Mouse (Mus musculus): ENCODE data around the gene Rbm12. TPM values are rescaled to one million over a fixed set of nuclear protein-coding genes. Genes with fewer than 3 reads are reported as not detected.

Gene Rbm12
- 14.0 and 18.1 TPM in 2 replicates for polyA plus RNA-seq (2015; fragmentation: Nextera tagmentation; extraction: Ambion mirVana)

DNA sequence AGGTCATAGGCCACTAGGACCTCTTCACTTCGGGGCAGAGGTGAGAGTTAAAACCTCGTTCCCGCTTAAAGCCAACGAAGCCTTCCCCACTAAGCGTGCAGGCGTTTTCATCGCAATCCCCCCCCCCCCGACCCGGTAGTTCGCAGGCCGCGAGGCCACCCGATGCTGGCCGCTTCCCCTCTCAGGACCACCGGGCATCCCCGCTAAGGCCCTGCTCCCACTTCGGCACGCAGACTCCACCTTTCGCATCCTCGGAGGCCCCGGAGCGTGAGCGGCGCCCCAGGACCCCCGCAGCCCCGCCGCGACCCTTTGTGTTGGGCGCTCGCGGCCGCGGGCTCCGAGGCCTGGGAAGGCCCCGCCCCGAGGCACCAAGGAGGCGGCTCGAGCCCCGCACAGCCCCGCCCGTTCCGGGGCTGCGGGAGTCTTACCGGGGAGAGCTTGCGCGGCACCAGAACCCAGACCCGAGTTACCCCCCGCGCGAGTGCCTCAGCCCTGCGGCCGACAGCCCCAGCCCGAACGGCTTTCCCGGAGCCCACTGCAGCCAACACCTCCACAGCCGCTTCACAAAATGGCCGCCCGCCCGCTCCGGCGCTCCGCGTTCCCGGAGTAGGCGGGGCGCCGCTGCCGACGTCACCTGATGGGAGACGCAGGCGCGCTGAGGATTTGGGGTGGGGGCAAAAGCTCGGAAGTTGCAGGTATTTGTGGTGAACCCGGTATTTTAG is at the start of gene Rbm12, which contains the start of gene Cpne1:
Gene Rbm12, minus strand, starts transcription at position 621 of the 722 bp plus-strand sequence.
Gene Cpne1, minus strand, starts transcription at position 608 of the 722 bp plus-strand sequence.
- H3K4me3 ChIP-seq: peak within 1 kb of the TSS; percentile 91
- peak within 1 kb of the TSS; percentile 78 for H3K4me2 ChIP-seq
- peak within 1 kb of the TSS; percentile 93 for H3K27ac ChIP-seq
- ATAC-seq (replicated peaks; ENCODE audit: insufficient number of reproducible peaks, insufficient read depth, low FRiP score, low read depth): peak; percentile 93
- no peaks in the 10 kb centered on the region for H3K27me3 ChIP-seq
- peaks cover 13% of the 10 kb centered on the region for H3K4me1 ChIP-seq (replicated peaks)
- no peaks in the 10 kb centered on the region for H3K9me3 ChIP-seq (replicated peaks)
- under 1% methylated on average over 74 of the region's 74 CpGs for WGBS
- peak within 1 kb of the TSS; percentile 95 for H3K9ac ChIP-seq
- H3K36me3 ChIP-seq: no peaks in the 10 kb centered on the region

DNA sequence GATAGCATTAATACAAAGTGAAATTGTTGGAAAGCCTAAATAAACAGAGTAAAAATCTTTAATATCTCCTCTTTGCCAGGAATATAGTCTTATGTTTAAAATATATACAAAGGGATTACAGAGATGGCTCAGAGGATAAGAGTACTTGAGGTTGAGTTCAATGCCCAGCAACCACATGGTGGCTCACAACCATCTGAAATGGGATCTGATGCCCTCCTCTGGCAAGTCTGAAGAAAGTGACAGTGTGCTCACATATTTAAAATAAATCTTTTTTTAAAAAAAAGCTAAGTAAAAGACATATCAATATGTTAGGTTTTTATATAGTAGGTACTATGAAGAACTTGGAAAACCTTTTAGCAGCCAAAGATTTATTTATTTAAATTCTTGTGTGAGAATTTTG is 39.8 kb upstream of the Rbm12 start:
- no peaks in the 10 kb centered on the region for H3K27me3 ChIP-seq
- no peaks in the 10 kb centered on the region for H3K4me1 ChIP-seq (replicated peaks)
- no peak for ATAC-seq (replicated peaks; ENCODE audit: insufficient number of reproducible peaks, insufficient read depth, low FRiP score, low read depth)
- peaks cover 76% of the 10 kb centered on the region for H3K36me3 ChIP-seq
- H3K4me3 ChIP-seq: no peak overlapping the region
- no peak overlapping the region for H3K4me2 ChIP-seq
- H3K9ac ChIP-seq: no peak overlapping the region
- no peak overlapping the region for H3K27ac ChIP-seq
- H3K9me3 ChIP-seq (replicated peaks): no peaks in the 10 kb centered on the region

DNA sequence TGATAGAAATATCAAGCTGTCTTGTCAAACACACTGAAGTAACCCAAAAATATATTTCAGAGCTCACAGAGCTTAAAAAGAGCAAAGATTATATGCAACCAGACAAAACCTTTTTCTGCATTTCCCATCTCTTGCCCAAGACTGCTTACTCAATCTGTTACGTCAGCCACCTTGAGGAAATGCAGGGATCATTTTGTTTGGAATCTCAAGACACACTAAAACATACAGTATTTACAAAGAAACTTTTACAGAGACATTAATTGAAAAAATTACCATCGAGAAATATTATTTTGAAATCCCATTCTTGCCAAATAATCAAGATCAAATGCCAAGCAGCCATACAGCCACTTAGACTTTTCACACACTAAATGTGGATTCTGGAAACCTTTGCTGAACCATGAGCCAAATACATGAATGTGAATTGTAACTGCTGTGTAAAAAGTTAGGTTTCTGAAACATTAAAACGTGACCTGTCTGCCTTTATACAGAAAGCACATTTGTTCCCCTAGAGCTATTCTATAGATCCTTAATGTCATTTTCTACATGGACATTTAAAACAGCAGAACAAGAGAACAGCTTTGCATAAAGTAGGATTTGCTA is 35.6 kb upstream of the Rbm12 start:
- no peak overlapping the region for H3K27ac ChIP-seq
- WGBS: 86% methylated on average over 3 of the region's 3 CpGs
- H3K4me3 ChIP-seq: no peak overlapping the region
- H3K9ac ChIP-seq: no peak overlapping the region
- no peak overlapping the region for H3K4me2 ChIP-seq
- no peak for ATAC-seq (replicated peaks; ENCODE audit: insufficient number of reproducible peaks, insufficient read depth, low FRiP score, low read depth)
- H3K9me3 ChIP-seq (replicated peaks): no peaks in the 10 kb centered on the region
- H3K36me3 ChIP-seq: peaks cover 50% of the 10 kb centered on the region
- H3K27me3 ChIP-seq: no peaks in the 10 kb centered on the region
- H3K4me1 ChIP-seq (replicated peaks): peaks cover 12% of the 10 kb centered on the region

DNA sequence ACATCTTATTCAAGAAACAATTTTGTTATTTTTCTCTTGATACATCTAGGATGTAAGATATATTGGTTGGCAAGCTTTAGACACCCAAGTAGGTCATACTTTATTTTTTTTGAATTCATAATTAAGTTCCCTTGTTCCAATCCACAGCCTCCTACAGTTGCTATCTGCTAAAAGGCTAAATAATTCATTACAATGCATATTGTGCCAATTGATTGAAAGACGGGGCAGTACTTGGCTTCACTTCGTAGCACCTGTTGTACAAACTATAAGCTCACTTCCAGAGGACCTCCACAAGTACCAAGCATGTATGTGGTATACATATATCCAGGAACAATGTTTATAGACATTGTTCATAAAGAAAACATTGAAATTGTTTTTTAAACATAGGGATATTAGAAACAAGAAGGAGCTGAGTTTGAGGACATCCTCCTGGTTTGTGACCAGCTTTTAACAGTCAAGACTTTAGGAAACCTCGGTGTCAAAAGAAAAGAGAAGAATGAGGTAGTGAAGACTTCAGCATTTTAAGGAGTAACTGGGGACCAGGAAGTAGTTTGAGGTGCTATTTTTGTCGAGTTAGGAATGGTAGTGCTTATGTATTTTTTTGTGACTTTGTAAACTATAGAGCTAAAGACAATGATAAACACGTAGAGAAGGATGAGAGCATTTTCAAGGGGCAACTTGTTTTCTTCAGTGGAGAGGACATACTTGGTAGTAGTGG is 34.7 kb upstream of the Rbm12 start:
- H3K9ac ChIP-seq: no peak overlapping the region
- H3K4me1 ChIP-seq (replicated peaks): peaks cover 12% of the 10 kb centered on the region
- WGBS: 65% methylated on average over 5 of the region's 5 CpGs
- no peak overlapping the region for H3K4me3 ChIP-seq
- H3K9me3 ChIP-seq (replicated peaks): no peaks in the 10 kb centered on the region
- no peak overlapping the region for H3K4me2 ChIP-seq
- peaks cover 52% of the 10 kb centered on the region for H3K36me3 ChIP-seq
- ATAC-seq (replicated peaks; ENCODE audit: insufficient number of reproducible peaks, insufficient read depth, low FRiP score, low read depth): no peak
- peak overlapping the region; percentile 9; the same call in 1 of the 2 replicates for H3K27ac ChIP-seq
- H3K27me3 ChIP-seq: no peaks in the 10 kb centered on the region

DNA sequence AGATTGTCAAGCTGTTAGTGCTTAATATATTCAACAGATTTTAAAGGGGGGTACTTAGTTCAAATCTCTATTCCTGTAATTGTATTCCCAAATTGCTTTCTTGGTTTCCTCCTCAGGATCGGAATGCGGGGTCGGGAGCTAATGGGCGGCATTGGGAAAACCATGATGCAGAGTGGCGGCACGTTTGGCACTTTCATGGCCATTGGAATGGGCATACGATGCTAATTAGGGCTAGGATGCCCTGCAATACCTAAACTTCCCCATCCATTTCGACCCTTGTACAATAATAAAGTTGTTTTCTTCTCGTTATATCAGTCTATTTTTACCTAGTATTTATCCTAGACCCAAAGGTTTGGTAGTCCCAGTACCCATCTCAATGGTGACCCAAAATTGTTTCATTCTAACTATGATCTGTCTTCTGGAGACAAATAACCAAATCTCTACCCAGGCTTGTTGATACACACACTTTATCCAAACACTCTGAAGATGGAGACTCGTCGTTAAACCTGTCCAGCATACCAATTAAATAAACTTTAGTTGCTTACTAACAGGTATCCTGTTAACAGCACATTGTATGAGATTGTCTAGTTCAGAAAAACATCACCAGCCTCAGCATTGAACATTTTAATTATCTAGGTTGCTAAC is 33.8 kb upstream of the Rbm12 start:
- no peaks in the 10 kb centered on the region for H3K27me3 ChIP-seq
- H3K36me3 ChIP-seq: peaks cover 48% of the 10 kb centered on the region
- 59% methylated on average over 11 of the region's 11 CpGs for WGBS
- ATAC-seq (replicated peaks; ENCODE audit: insufficient number of reproducible peaks, insufficient read depth, low FRiP score, low read depth): no peak
- peak overlapping the region; percentile 72 for H3K4me2 ChIP-seq
- no peak overlapping the region for H3K27ac ChIP-seq
- no peak overlapping the region for H3K9ac ChIP-seq
- H3K4me1 ChIP-seq (replicated peaks): peaks cover 12% of the 10 kb centered on the region
- no peaks in the 10 kb centered on the region for H3K9me3 ChIP-seq (replicated peaks)
- H3K4me3 ChIP-seq: 0 out of 2 replicates have a peak overlapping the region, but pooled peaks have one; percentile 68

DNA sequence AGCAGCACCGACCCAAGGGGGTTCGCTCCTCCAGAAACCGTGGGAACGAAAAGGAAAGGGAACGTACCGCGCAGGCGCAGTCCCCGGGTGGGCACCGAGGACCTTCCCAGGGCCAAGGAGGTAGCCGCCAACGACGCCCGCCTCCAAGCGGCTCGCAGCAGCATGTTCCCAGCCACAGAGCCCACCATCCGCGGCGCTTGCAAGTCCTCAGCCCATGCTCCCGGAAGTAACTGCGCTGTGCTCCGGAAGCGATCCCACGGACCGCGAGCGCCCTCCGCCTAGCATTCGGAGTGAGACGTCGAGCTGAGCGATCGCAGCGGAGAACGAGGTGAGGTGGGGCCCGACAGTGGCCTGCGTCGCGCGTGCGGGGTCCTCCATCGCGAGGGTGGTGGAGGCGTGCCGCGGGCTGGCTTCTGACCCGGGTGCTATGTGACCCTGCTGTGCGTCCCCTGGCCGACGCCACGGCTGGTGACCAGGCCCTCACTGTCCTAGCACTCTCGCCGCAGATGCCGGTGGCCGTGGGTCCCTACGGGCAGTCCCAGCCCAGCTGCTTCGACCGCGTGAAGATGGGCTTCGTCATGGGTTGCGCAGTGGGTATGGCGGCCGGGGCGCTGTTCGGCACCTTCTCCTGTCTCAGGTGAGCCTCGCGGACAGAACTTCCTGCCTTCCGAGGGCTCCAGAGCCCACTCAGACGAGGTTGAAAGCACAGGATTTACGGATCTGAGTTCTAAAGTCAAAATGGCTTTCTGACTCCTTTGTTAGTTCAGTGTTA is 32.4 kb upstream of the Rbm12 start, which contains the start of the genes Romo1 and Nfs1:
Gene Romo1, plus strand, starts transcription at position 87 of the 772 bp plus-strand sequence.
Gene Nfs1, minus strand, starts transcription at position 234 of the 772 bp plus-strand sequence.
- Histone ChIP-seq H3K4me3 (peak within 1 kb of the TSS; percentile 68), H3K4me2 (peak within 1 kb of the TSS; percentile 72), H3K36me3 (peaks cover 40% of the 10 kb centered on the region), H3K27ac (peak within 1 kb of the TSS; percentile 94), H3K9ac (peak within 1 kb of the TSS; percentile 76), H3K9me3 (replicated peaks) (no peaks in the 10 kb centered on the region), H3K27me3 (no peaks in the 10 kb centered on the region), H3K4me1 (replicated peaks) (peaks cover 12% of the 10 kb centered on the region)
- peak; percentile 96 for ATAC-seq (replicated peaks; ENCODE audit: insufficient number of reproducible peaks, insufficient read depth, low FRiP score, low read depth)
- WGBS: under 1% methylated on average over 70 of the region's 70 CpGs

DNA sequence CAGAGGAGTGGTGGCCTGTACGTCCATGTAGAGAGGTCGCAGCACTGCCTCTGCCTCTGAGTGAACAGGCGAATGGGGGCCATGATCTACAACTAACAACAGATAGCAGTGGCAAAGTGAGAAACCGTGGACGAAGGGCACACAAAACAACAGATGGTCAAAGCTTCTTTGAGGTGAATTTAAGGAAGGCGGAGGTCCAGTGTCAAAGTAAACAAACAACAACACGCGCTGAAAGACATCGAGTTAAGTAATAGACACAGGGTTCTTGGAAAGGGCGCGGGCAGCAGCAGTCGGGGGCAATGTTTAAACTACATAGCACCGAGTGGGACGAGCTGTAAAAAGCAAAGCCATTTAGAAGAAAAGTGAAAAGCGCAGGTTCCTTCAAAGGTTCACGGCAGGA is 31.6 kb upstream of the Rbm12 start:
- no peak for ATAC-seq (replicated peaks; ENCODE audit: insufficient number of reproducible peaks, insufficient read depth, low FRiP score, low read depth)

DNA sequence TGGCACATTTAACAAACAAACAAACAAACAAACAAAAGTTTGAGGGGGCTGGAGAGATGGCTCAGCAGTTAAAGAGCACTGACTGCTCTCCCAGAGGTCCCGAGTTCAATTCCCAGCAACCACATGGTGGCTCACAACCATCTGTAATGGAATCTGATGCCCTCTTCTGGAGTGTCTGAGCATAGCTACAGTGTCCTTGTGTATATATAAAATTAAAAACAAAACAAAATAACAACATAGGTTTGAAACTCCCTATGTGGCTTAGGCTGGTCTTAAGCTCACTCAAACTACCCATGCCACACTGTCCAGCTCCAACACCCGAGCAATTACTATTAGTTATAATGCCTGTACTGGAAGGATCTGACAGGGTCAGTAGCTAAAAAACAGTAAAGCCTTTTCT is 31.0 kb upstream of the Rbm12 start:
- Histone ChIP-seq H3K4me1 (replicated peaks) (peaks cover 12% of the 10 kb centered on the region), H3K27ac (no peak overlapping the region; the same call in 1 of the 2 replicates), H3K4me3 (peak overlapping the region; percentile 68), H3K9ac (peak overlapping the region; percentile 76), H3K9me3 (replicated peaks) (no peaks in the 10 kb centered on the region), H3K4me2 (peak overlapping the region; percentile 72), H3K27me3 (no peaks in the 10 kb centered on the region), H3K36me3 (peaks cover 27% of the 10 kb centered on the region)
- WGBS: 84% methylated on average over 2 of the region's 2 CpGs
- no peak for ATAC-seq (replicated peaks; ENCODE audit: insufficient number of reproducible peaks, insufficient read depth, low FRiP score, low read depth)

More for the DNA sequence above, 31.6 kb upstream of the Rbm12 start:
- H3K36me3 ChIP-seq: peaks cover 33% of the 10 kb centered on the region
- H3K27me3 ChIP-seq: no peaks in the 10 kb centered on the region
- H3K4me3 ChIP-seq: peak overlapping the region; percentile 68
- peak overlapping the region; percentile 94 for H3K27ac ChIP-seq
- peak overlapping the region; percentile 76 for H3K9ac ChIP-seq
- H3K4me1 ChIP-seq (replicated peaks): peaks cover 12% of the 10 kb centered on the region
- peak overlapping the region; percentile 72 for H3K4me2 ChIP-seq
- no peaks in the 10 kb centered on the region for H3K9me3 ChIP-seq (replicated peaks)
- WGBS: 1% methylated on average over 16 of the region's 16 CpGs

DNA sequence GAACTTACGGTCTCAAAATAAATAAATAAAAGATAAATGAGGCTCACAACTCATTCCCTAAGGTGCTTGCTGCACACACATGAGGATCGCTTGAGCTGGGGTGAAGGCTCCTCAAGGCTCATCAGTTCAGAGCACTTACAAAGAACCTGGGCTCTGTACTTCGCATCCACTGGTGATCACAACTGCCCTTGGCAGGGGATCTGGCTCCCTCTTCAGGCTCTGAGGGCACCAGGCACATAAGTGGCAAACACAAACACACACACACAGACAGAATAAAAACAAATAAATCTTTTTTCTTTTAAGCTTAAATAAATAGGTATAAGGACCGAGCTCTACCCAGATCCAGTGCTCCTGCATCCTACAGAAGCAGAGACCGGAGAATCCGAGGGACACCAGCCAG is 23.9 kb upstream of the Rbm12 start:
- peaks cover 4% of the 10 kb centered on the region; the same call in 1 of the 2 replicates for H3K36me3 ChIP-seq
- no peak for ATAC-seq (replicated peaks; ENCODE audit: insufficient number of reproducible peaks, insufficient read depth, low FRiP score, low read depth)
- H3K27me3 ChIP-seq: no peaks in the 10 kb centered on the region
- H3K4me3 ChIP-seq: no peak overlapping the region
- H3K9ac ChIP-seq: no peak overlapping the region
- no peak overlapping the region for H3K4me2 ChIP-seq
- H3K9me3 ChIP-seq (replicated peaks): no peaks in the 10 kb centered on the region
- WGBS: 85% methylated on average over 6 of the region's 6 CpGs
- H3K4me1 ChIP-seq (replicated peaks): no peaks in the 10 kb centered on the region
- H3K27ac ChIP-seq: no peak overlapping the region

DNA sequence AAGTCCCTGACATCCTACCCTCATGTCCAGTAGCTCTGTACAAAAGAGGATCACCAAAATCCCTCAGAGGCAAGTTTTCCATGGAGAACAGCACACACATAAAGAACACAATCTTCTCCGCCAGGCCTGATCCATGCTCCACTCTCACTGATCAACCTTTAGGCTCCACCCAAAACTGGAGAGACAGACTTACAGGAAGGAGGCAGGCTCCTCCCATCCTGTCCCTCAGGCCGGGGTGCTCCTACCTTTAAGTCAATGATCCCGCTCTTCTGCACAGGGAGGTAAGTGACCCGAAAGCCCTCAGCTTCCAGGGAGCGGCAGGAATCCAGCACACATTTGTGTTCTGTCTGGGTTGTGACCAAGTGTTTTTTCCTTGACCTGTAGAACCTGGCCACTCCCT is 22.4 kb upstream of the Rbm12 start:
- no peak for ATAC-seq (replicated peaks; ENCODE audit: insufficient number of reproducible peaks, insufficient read depth, low FRiP score, low read depth)
- no peaks in the 10 kb centered on the region for H3K4me1 ChIP-seq (replicated peaks)
- H3K36me3 ChIP-seq: no peaks in the 10 kb centered on the region; the same call in 1 of the 2 replicates
- H3K9me3 ChIP-seq (replicated peaks): no peaks in the 10 kb centered on the region
- H3K4me3 ChIP-seq: no peak overlapping the region
- no peaks in the 10 kb centered on the region for H3K27me3 ChIP-seq
- no peak overlapping the region for H3K9ac ChIP-seq
- H3K4me2 ChIP-seq: no peak overlapping the region
- WGBS: 77% methylated on average over 5 of the region's 5 CpGs
- H3K27ac ChIP-seq: no peak overlapping the region
